Mouse (Mus musculus) right cerebral cortex, postnatal 25 days (tissue): ENCODE measurements around the gene Map7d3.

ENCODE experiments used
- DNase-seq: peaks from one replicate; pipeline ENCODE4 v3.0.0; 2022

Gene Map7d3

GRCm38 (mm10) chrX:56821765-56822603, at the start of gene Map7d3:
Gene Map7d3 (minus strand): TSS chrX:56822326.
- no peak for DNase-seq

- no peak for DNase-seq
Observed at GRCm38 (mm10) chrX:56869863-56870262, 47.7 kb upstream of the Map7d3 start, which contains the start of gene Adgrg4. Gene Adgrg4 (plus strand): TSS chrX:56870163.

GRCm38 (mm10) chrX:56841255-56841654, 19.1 kb upstream of the Map7d3 start:
- DNase-seq: no peak

- DNase-seq: no peak
Observed at GRCm38 (mm10) chrX:56839369-56839768, 17.2 kb upstream of the Map7d3 start.

- no peak for DNase-seq
Observed at GRCm38 (mm10) chrX:56835842-56836241, 13.7 kb upstream of the Map7d3 start.

GRCm38 (mm10) chrX:56827492-56827891, 5.4 kb upstream of the Map7d3 start:
- no peak for DNase-seq

GRCm38 (mm10) chrX:56791268-56791667, 30.9 kb downstream of the Map7d3 start:
- peak; percentile 11 for DNase-seq

- no peak for DNase-seq
Observed at GRCm38 (mm10) chrX:56790591-56790990, 31.5 kb downstream of the Map7d3 start.

GRCm38 (mm10) chrX:56787486-56787885, 34.6 kb downstream of the Map7d3 start:
- no peak for DNase-seq

GRCm38 (mm10) chrX:56786281-56787061, 35.7 kb downstream of the Map7d3 start:
- no peak for DNase-seq

- no peak for DNase-seq
Observed at GRCm38 (mm10) chrX:56773329-56773728, 48.8 kb downstream of the Map7d3 start.

GRCm38 (mm10) chrX:56771751-56772150, 50.4 kb downstream of the Map7d3 start:
- no peak for DNase-seq

- DNase-seq: no peak
Observed at GRCm38 (mm10) chrX:56769838-56770237, 52.3 kb downstream of the Map7d3 start.

- DNase-seq: no peak
Observed at GRCm38 (mm10) chrX:56760257-56760760, 61.8 kb downstream of the Map7d3 start.

GRCm38 (mm10) chrX:56756352-56756751, 65.8 kb downstream of the Map7d3 start:
- DNase-seq: no peak

- DNase-seq: peak; percentile 4
Observed at GRCm38 (mm10) chrX:56755646-56756045, 66.5 kb downstream of the Map7d3 start.

- peak; percentile 20 for DNase-seq
Observed at GRCm38 (mm10) chrX:56753317-56754289, 68.5 kb downstream of the Map7d3 start.

- no peak for DNase-seq
Observed at GRCm38 (mm10) chrX:56752144-56752543, 70.0 kb downstream of the Map7d3 start.

- no peak for DNase-seq
Observed at GRCm38 (mm10) chrX:56751536-56751935, 70.6 kb downstream of the Map7d3 start.
